Mouse (Mus musculus) embryo, embryonic 10 days (tissue): ENCODE results near the gene Capn13.
"Not testable (repeated sequence)": the region's sequence is repeated elsewhere in the genome, so short reads cannot be mapped to it uniquely, and the experiment has no call there.

Source experiments
- DNase-seq: peaks from one replicate; pipeline ENCODE4 v3.0.0-alpha.2; 2015; ENCODE audit warnings: low spot score

The Capn13 gene

DNA sequence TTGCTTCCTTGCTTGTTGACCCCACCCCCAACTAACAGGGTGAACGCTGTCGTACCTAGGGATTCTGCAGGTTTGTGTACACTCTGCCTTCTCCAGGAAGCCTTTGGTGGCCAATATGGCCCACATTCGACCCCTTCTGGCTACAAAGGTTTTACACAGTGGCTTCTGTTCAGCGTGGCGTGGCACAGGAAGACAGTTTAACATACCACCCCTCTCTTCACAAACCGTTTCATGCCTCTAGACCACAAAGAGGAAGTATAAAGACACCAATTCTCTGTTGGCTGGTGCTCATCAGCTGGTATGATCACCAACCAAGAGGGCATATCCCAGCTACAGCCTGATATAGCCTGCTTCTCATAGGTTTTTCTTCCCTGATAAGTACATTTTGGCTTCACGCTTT, 126.9 kb downstream of the Capn13 start:
- no peak for DNase-seq

DNA sequence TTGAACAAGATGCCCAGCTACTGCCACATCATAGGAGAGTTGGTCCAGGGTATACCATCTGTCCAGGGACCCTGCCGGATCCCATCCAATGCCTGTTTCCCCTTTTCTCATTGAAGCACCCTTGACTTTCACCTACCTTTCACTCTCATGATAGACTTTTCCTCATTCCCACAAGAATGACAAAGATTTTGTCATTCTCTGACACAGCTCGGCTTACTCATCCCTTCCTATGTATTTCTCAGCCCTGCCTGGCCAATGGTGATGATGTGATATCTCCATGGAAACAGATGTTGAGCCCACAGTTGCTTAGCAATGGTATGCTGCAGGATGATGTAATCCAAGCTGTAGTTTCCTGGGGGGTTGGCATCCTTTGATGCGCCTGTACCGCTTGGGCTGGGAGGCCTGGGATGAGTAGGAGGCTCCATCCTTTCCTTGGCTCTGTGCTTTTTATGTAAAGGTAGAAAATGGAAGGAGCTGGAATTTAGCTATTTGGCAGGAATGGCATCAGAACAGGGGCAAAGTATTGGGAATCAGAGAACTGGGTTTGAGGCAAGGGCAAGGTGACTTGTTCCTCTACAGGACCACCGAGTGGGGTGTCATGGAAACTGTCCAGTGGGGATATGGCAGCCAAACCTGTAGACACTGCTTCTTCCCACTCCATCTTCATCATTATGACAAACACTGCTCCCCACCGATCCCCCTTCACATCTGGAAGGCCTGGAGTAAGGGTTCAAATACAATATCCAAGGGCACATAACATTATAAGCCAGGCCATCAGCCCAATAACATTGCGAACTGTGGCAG, 128.7 kb downstream of the Capn13 start:
- DNase-seq: no peak

DNA sequence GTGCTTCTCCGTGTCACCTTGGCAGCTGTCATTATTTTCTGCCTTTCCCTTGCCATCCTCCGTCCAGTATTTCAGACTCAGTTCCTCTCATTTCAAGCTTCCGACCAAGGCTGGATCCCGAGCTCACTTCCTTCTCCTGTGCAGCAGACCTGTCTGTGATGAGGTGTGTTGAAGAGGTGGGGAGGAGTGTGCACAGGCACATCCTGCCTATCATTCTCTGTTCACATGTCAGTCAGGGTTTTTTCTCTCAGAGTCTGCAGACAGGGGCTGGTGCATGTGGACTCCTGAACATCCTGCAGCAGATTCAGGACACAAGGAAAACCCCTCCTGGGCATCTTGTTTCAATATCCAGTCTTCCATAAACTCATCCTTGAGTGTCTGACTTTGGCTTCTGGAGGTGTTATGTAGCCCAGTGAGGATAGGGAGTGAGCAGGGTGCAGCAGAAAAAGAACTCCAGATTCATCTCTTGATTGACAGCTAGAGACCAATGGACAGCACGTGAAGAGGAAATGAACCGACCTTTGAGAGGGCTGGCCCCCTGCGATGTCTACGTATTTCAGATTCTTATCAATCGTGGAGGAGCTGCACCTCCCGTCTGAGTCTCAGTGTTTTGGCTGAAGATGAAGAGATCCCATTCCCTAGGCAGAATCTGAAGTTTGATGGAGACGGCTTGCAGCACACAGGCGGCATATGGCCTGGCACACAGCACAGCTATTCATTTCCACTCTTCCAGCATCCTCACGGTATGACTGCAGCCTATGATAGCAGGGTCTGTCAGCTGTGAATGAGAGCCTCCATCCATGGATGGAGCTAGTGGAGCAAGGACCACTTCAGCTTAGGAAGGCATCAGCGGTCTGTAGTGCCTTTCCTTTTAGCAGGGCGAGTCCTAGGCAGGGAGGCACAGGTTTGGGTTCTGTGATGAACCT, 129.5 kb downstream of the Capn13 start:
- DNase-seq: no peak

DNA sequence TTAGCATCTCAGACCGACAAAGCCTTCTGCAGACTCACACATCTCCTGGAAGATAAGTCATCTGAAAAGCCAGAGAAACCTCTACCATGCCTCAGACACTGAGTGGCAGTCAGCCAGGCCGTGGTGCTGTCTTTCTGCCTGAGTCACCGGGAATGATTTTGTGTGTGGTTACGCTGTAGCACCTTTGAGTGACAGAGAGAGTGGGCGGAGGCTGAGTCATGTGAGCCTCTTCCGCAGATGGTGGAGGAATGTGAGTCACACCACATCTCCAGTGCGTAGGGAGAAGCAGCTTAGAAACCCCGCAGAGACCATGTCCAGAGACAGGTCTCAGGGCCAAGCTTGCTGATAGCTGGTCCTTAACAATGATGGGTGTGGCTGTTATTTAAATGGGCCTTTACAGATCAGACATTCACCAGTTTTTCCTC, 137.6 kb downstream of the Capn13 start:
- no peak for DNase-seq

DNA sequence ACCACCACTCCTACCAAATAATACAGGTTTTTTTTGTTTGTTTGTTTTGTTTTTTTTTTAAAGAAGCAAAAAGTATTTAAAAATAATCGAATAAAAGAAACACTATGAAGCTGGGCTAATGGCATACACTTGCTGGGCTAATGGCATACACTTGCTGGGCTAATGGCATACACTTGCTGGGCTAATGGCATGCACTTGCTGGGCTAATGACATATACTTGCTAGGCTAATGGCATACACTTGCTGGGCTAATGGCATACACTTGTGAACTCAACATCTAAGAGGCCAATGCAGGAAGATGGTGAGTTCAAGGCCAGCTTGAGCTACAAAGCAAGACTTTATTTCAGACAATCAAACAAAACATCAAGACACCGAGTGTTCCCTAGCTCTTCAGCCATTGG, 138.1 kb downstream of the Capn13 start:
- DNase-seq: no peak

DNA sequence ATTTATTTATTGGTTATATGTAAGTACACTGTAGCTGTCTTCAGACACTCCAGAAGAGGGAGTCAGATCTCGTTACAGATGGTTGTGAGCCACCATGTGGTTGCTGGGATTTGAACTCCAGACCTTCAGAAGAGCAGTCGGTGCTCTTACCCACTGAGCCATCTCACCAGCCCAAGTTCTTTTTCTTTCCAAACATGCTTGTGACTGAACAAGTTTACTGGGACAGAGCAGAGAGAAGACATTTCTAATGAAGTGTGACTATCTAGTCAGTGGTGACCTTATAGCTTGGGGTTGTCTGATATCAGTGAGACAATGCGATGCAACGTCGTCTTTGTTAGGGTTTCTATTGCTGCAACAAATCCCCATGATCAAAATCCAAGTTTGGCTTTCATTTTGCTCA, 141.4 kb downstream of the Capn13 start:
- DNase-seq: not testable (repeated sequence)

DNA sequence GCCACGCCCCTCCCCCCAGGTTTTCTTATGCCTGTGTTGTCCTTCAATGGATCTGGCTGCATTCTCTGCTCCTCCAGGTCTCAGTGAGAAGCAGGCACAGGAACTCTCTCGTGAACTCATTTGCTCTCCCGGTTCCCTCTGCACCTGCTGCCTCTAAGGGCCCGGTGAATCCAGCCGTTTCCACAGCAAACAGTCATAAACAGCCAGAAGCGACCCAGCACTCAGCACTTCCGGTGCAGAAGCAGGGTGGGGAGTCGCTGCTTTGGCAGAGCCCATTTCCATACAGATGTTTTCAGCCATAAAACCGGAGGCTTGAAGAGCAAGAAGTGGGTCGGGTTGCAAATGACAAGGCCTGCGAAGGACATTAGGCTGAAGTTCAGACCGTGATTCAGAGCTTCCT, 142.0 kb downstream of the Capn13 start:
- DNase-seq: no peak
